Mouse (Mus musculus): ENCODE data around the gene Cdk10.
"Not testable (repeated sequence)": the region's sequence is repeated elsewhere in the genome, so short reads cannot be mapped to it uniquely, and the experiment has no call there.

Cdk10 gene

GRCm38 (mm10) chr8:123224278-123225266 lies at the start of gene Cdk10:
Cdk10 (plus strand) TSS chr8:123224842.
- CTCF ChIA-PET = interaction anchor here (1.2 to 1.5 kb wide), 2 partner anchors 10 to 12 kb away, joined by 3 to 4 read pairs; partner anchors contain the start of genes Chmp1a and Spata33

GRCm38 (mm10) chr8:123181391-123181790 lies 43.3 kb upstream of the Cdk10 start:
- CTCF ChIA-PET = interaction anchor here (0.7 kb wide), 1 partner anchor 56 kb away, joined by 7 read pairs; no protein-coding TSS in a partner anchor

- CTCF ChIA-PET = no interaction called here
These were observed 38.9 kb upstream of the Cdk10 start, which contains the start of gene Dpep1 for GRCm38 (mm10) chr8:123185566-123186409. Dpep1 (plus strand) TSS chr8:123186242.

- CTCF ChIA-PET = no interaction called here
These were observed 36.6 kb upstream of the Cdk10 start for GRCm38 (mm10) chr8:123188006-123188405.

- CTCF ChIA-PET = no interaction called here
These were observed 35.8 kb upstream of the Cdk10 start for GRCm38 (mm10) chr8:123188841-123189240.

GRCm38 (mm10) chr8:123190678-123191077 lies 34.0 kb upstream of the Cdk10 start:
- CTCF ChIA-PET = interaction anchor here (0.7 kb wide), 1 partner anchor 29 kb away, joined by 4 read pairs; no protein-coding TSS in a partner anchor

GRCm38 (mm10) chr8:123191908-123192307 lies 32.7 kb upstream of the Cdk10 start:
- CTCF ChIA-PET = no interaction called here

- CTCF ChIA-PET = interaction anchor here (0.6 kb wide), 1 partner anchor 349 kb away, joined by 4 read pairs; no protein-coding TSS in a partner anchor
These were observed 30.9 kb upstream of the Cdk10 start for GRCm38 (mm10) chr8:123193771-123194170.

- CTCF ChIA-PET = not testable (repeated sequence)
These were observed 27.6 kb upstream of the Cdk10 start for GRCm38 (mm10) chr8:123197016-123197415.

- CTCF ChIA-PET = interaction anchor here (0.7 kb wide), 1 partner anchor 1614 kb away, joined by 3 read pairs; no protein-coding TSS in a partner anchor
These were observed 24.8 kb upstream of the Cdk10 start for GRCm38 (mm10) chr8:123199864-123200263.

- CTCF ChIA-PET = no interaction called here
These were observed 22.4 kb upstream of the Cdk10 start for GRCm38 (mm10) chr8:123202288-123202687.

GRCm38 (mm10) chr8:123203571-123203970 lies 21.1 kb upstream of the Cdk10 start:
- CTCF ChIA-PET = interaction anchor here (0.7 kb wide), 1 partner anchor 172 kb away, joined by 6 read pairs; no protein-coding TSS in a partner anchor

- CTCF ChIA-PET = interaction anchor here (1.5 kb wide), 1 partner anchor 12 kb away, joined by 4 read pairs; the partner anchor contains the start of gene Cdk10
These were observed 12.8 kb upstream of the Cdk10 start for GRCm38 (mm10) chr8:123211876-123212275.

GRCm38 (mm10) chr8:123212321-123213117 lies 12.1 kb upstream of the Cdk10 start, which contains the start of the genes Chmp1a and Spata33:
Chmp1a (minus strand) TSS chr8:123212763.
Spata33 (plus strand) TSS chr8:123212832.
- CTCF ChIA-PET = interaction anchor here (1.5 kb wide), 1 partner anchor 12 kb away, joined by 4 read pairs; the partner anchor contains the start of gene Cdk10

- CTCF ChIA-PET = interaction anchor here (1.5 kb wide), 1 partner anchor 11 kb away, joined by 4 read pairs; the partner anchor contains the start of gene Cdk10
These were observed 11.4 kb upstream of the Cdk10 start for GRCm38 (mm10) chr8:123213118-123213772.

- CTCF ChIA-PET = no interaction called here
These were observed 9.2 kb upstream of the Cdk10 start for GRCm38 (mm10) chr8:123215430-123215829.

GRCm38 (mm10) chr8:123220917-123221316 lies 3.7 kb upstream of the Cdk10 start:
- CTCF ChIA-PET = interaction anchor here (0.7 kb wide), 2 partner anchors 26 to 206 kb away, joined by 4 to 6 read pairs; no protein-coding TSS in a partner anchor

- CTCF ChIA-PET = no interaction called here
These were observed 3.8 kb downstream of the Cdk10 start for GRCm38 (mm10) chr8:123228416-123228815.

GRCm38 (mm10) chr8:123230326-123230725 lies 5.7 kb downstream of the Cdk10 start:
- CTCF ChIA-PET = not testable (repeated sequence)

GRCm38 (mm10) chr8:123231742-123232141 lies 7.1 kb downstream of the Cdk10 start:
- CTCF ChIA-PET = no interaction called here
